Mouse (Mus musculus): Measurements from ENCODE around the gene D1Ertd622e.
"Not testable (repeated sequence)": the region's sequence is repeated elsewhere in the genome, so short reads cannot be mapped to it uniquely, and the experiment has no call there.

D1Ertd622e gene

GRCm38 (mm10) chr1:97632545-97633256, 29.2 kb downstream of the D1Ertd622e start:
- DNase-seq, result no peak

DNA sequence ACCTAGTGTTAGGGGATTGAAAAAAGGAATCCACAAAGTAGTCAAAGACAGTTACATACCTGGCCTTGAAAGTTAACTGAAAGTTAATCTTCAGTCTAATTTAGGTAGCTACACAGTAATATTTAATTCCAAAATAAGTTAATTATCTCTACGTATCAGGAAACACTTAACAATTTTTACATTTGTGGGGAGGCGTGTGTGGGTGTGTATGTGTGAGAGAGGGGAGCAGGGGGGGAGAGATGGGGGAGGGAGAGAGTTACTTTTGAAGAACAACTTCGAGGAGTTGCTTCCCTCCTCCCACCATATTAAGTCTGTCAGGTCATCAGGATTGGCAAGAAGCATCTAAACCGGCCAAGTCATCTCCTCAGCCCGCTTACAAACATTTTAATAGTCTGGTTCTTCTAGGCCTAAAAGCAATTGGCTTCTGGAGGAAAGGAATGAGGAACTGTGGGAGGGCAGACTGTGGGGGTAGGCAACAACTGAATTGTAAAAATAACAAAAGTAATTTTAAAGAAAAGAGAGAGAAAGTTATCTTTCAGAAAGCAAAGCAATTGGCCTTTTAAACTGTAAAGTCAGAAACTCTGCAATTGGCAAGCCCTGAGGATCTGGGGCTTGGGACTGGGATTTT, 29.9 kb downstream of the D1Ertd622e start:
- no peak for DNase-seq

GRCm38 (mm10) chr1:97630146-97630545, 31.7 kb downstream of the D1Ertd622e start:
- DNase-seq, result no peak

DNA sequence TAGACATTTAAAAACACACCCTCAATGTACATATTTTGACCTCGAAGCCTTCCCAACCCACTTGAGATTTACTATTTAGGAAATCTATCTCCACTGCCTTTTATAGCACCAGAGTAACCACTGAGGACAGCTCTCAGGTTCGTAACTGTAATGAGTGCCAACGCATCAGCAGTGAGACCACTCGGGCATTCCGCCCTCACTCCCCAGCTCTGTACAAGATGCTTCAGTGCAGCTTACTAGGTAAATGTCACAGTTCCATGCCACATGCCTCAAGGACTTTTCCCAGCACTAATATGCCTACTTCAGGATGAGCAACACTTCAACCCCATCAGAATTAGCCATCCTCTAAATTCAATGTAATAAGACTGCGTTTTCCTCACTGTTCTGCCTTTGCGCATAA, 33.0 kb downstream of the D1Ertd622e start:
- no peak for DNase-seq

DNA sequence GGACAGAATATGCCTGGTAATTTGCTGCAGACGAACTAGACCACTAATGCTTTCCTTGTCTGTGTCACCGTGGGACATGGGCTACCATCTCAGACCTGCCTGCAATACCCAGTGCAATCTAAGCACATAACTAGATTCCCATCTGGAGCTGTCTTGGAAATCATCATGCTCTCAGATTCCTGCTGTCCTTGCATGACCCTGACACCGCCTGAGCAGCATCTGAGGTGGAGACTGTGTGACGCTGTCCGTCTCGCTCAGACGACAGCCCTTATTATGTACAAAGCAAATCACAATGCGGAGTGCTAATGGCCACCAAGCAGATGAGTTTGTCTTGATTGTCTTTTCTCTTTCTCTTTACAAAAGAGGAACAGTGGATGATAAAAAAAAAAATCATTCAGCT, 33.9 kb downstream of the D1Ertd622e start:
- DNase-seq, result no peak

GRCm38 (mm10) chr1:97625427-97625826, 36.4 kb downstream of the D1Ertd622e start:
- no peak for DNase-seq

GRCm38 (mm10) chr1:97624386-97624785, 37.5 kb downstream of the D1Ertd622e start:
- no peak for DNase-seq

DNA sequence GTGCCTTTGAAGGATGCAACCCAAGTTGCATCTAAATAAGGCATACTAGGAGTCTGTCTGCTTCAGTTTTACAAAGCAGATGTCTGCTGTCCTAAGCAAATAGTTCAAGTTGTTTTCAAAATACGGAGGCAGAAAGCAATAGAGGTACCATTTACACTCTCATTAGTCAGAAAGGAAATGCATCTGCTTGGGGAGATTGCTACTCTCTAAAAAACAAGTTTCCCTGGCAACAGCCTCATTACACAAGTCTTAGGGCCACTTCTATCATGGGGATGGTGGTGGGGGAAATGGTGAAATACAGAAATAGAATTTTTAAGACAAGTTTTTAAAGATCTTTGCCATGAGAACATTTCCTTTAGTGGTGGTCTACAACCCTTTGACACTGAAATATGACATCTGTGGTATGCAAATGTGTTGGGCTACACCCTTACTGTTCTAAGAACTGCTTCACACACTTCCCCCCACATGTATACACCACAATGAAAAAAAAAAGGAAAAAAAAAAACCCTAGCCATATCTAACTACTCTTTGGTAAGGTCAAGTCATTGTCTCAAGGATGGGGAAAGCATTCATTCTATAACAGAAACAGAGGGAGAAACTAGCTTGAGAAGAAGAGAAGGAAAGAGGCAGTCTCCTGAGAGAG, 38.5 kb downstream of the D1Ertd622e start:
- no peak for DNase-seq

GRCm38 (mm10) chr1:97622574-97623208, 39.2 kb downstream of the D1Ertd622e start:
- no peak for DNase-seq

GRCm38 (mm10) chr1:97619621-97620320, 42.1 kb downstream of the D1Ertd622e start:
- DNase-seq, result no peak

- no peak for DNase-seq
These were observed 46.3 kb downstream of the D1Ertd622e start for GRCm38 (mm10) chr1:97615525-97615924.

DNA sequence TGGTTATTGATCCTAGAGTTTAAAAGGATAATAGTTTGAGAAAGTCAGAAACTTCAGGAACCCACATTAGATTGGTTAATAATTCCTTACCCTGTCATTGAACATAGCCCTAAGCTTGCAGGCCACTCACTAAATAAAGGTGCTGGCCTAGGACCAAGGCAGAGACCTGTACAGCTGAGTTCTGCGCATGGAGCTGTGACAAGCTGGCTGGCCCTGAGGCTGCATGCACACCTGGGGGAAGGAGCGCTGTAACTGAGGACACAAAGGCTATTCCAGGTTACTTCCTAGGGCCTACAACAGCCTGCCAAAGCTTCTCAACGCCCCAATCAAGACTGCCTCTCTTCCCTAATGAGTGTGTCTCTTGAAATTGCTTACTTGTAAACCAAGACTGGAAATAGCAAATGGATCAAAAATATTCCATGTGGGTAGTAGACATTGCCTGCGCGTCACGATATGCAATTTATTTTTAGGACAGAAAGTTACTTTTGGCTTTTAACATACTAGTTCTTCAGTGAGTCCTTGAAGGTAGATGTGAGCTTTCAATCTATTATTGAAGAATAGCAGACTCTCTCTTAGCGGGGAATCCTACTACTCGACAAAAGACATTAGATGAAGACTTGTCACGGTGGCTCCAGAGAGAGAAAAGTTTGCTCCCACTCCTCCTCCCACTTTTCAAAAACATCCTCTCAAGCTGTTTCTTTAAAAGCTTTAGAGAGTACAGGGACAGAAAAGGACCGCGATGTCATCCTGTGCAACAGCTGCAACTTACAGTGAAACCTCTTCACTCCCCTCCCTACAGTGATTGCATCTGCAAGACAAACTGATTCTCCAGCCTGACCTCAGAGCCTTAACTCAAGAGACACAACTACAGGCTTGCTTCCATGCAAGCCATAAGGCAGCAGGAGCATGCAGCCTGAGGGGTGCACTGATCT, 47.1 kb downstream of the D1Ertd622e start:
- DNase-seq, result peak; percentile 68 to 88

- no peak for DNase-seq
These were observed 50.1 kb downstream of the D1Ertd622e start for GRCm38 (mm10) chr1:97611747-97612146.

DNA sequence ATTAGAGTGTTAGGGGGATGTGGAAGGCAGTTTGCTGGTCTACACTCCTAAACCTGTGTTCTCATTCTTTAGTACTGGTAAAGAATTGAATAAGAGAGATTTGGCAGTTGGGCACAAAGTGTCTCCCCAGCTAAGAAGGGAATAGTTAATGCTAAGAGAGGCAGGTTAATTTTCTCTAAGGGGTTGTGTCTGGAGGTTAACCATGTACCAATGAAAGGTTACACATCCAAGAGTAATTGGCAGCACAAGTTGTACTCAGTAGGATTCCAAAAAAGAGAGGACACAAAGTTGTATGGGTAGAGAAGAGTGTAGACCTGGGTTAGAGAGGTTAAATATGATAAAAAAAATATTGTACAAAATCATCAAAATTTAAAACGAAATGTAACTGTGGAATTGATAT, 58.5 kb downstream of the D1Ertd622e start:
- DNase-seq, result no peak

DNA sequence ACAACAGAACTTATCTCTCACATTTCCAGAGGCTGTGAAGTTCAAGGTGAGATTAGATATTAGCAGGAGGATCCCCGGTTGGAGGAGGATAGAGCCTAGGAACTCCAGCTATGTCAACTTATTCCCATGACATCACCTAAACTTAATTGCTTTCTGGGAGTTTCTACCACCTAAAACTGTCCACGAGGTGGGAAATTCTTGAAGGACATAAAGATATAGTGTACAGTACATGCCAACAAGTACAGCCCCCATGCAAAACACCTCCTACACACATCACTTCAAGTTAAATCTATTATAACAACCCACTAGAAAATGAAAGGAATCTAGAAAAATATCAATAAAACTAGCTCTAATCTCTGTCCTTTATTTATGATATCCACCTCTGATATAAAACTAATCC, 61.5 kb downstream of the D1Ertd622e start:
- DNase-seq, result no peak

DNA sequence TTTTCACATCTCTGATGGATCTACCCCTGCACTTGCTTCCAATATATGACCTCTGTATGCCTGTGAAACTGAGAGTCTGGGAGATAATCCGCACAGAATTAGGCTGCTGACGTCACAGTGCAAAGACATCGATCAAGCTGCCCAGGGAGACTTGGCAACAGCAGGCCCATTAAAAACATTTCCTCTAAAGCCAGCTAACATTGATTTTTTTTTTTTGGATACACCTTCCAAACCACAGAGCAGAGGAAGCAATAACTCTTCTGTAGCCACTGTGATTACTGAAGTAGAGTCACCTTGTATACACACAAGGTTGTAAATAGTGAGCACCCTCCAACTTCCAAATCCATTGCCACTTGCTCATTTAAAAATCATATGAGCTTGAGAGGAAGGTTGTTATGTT, 62.8 kb downstream of the D1Ertd622e start:
- peak in 1 of 2 experiments; percentile 19 for DNase-seq

DNA sequence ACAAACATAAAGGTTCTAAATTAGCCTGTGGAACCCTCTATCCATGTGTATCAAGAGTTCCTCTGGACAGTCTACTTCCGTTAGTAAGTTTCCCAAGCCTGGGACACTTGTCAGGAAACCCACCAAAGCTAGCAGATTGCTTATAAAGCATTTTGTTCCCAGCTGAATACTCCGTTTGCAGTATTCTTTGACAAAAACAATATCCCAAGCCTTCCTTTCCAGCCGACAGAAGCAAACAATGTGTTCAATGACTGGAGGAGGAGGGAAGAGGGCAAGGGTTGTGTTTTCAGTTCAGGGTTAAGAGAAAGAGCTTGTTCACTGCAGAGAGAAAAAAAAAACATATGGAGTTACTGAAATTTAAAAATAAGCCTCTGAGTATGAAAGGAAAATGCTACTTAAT, 73.3 kb downstream of the D1Ertd622e start:
- no peak for DNase-seq

DNA sequence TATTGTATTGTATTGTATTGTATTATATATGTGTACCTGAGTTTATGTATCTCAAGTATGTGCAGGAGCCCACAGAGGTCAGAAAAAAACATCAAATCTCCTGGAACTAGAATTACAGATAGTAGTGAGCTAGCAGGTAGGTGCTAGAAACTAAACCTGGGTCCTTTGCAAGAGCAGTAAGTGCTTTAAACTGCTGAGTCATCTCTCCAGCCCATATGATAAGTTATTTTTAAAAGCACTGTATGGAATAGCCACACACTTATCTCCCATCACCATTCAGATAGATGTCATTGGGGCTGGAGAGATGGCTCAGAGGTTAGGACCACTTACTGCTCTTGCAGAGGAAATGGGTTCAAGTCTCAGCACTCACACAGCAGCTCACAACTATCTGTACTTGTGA, 76.8 kb downstream of the D1Ertd622e start:
- DNase-seq, result no peak

DNA sequence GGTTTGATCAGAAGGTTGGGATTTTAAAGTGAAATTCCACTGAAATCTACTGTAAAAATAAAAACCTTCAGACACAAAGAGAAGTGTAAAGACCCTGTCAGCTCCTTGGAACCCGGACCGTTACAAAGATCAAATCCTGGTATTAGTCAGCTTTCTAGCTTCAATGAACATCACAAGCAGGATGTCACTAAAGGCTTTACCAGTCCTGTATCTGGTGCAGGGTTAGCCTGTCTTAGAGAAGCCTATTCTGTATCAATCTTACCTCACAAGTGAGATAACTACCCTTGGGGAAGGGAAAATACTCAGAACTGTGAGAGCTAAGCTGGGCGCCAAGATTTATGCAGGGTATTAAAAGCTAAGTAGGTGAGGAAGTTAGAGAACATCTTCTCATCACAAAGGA, 77.7 kb downstream of the D1Ertd622e start:
- no peak for DNase-seq

GRCm38 (mm10) chr1:97583085-97583484, 78.8 kb downstream of the D1Ertd622e start:
- DNase-seq, result no peak

GRCm38 (mm10) chr1:97580680-97581079, 81.2 kb downstream of the D1Ertd622e start:
- DNase-seq, result not testable (repeated sequence)

DNA sequence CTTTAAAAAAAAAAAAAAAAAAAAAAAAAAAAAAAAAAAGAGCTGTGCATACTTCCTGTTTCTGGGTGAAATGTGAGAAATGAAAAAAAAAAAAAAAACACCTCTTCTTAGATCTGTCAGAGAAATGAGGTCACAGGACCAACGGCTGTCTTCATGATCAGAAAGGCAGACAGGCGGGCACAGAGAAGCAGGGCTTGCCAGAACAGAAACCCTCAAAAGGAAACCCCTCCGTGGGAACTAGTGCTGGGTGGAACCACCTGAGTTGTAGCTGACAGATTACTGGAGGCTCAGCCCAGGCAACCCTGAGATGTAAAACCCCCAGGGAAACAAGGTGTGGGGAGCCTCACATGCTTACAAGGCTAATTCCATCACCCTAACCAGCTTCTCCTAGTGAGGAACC, 81.6 kb downstream of the D1Ertd622e start:
- no peak for DNase-seq

Measured in kidney, postnatal 25 days (tissue).